Mouse (Mus musculus) ES-Bruce4 (cell line): ENCODE measurements around the gene Tctex1d1.

ENCODE experiments used
- CTCF ChIP-seq: IDR thresholded peaks from one replicate; pipeline ENCODE4 v1.8.1; 2011; ENCODE audit warnings: low read depth, low read length
- EP300 ChIP-seq: IDR thresholded peaks from 2 replicates; pipeline ENCODE4 v1.6.1; 2011; ENCODE audit warnings: low read depth, low read length; ENCODE audit not compliant: insufficient read depth
- POLR2A ChIP-seq: IDR thresholded peaks from one replicate; pipeline ENCODE4 v1.8.1; 2011; ENCODE audit warnings: low read length; ENCODE audit not compliant: insufficient read depth

GRCm38 (mm10) chr4:102977778-102978321 is 556 bp upstream of the Tctex1d1 start:
- TF ChIP-seq CTCF (no peak), POLR2A (no peak), EP300 (no peak)
